Mouse (Mus musculus) hindbrain, embryonic 11.5 days (tissue): Measurements from ENCODE around the gene Bcr. TPM values are rescaled to one million over a fixed set of nuclear protein-coding genes. Genes with fewer than 3 reads are reported as not detected.

Experiments
- ATAC-seq: fragments of 200-750 bp; cut with Nextera tagmentation; 2 replicates; pipeline ENCODE4 v1.8.0; 2017; ENCODE audit warnings: mild to moderate bottlenecking, moderate TSS enrichment, moderate library complexity; ENCODE audit not compliant: low FRiP score
- DNase-seq: peaks from one replicate; pipeline ENCODE4 v3.0.0-alpha.2; 2015; ENCODE audit warnings: low spot score
- H3K27ac ChIP-seq: fragments of 300-500 bp; sonication (generic); 2 replicates; pipeline ENCODE4 v1.5.1; 2014; ENCODE audit warnings: mild to moderate bottlenecking, low read depth, low read length
- H3K27me3 ChIP-seq: fragments of 300-500 bp; sonication (generic); 2 replicates; pipeline ENCODE4 v1.6.1; 2014; ENCODE audit warnings: mild to moderate bottlenecking, low read length, moderate library complexity, mixed read lengths; ENCODE audit not compliant: control insufficient read depth, insufficient read depth
- H3K36me3 ChIP-seq: fragments of 300-500 bp; sonication (generic); 2 replicates; pipeline ENCODE4 v1.6.1; 2014; ENCODE audit warnings: mild to moderate bottlenecking, low read length, moderate library complexity, mixed read lengths; ENCODE audit not compliant: control insufficient read depth, insufficient read depth
- H3K4me1 ChIP-seq: fragments of 300-500 bp; sonication (generic); replicated peaks from 2 replicates; pipeline ENCODE4 v1.6.1; 2014; ENCODE audit warnings: low read length, mixed read lengths; ENCODE audit not compliant: control insufficient read depth, insufficient read depth
- H3K4me2 ChIP-seq: fragments of 300-500 bp; sonication (generic); replicated peaks from 2 replicates; pipeline ENCODE4 v1.6.1; 2014; ENCODE audit warnings: mild to moderate bottlenecking, low read depth, low read length
- H3K4me3 ChIP-seq: fragments of 300-500 bp; sonication (generic); 2 replicates; pipeline ENCODE4 v1.5.1; 2014; ENCODE audit warnings: low read depth, low read length
- H3K9ac ChIP-seq: fragments of 300-500 bp; sonication (generic); 2 replicates; pipeline ENCODE4 v1.6.1; 2014; ENCODE audit warnings: low read depth, low read length
- H3K9me3 ChIP-seq: fragments of 300-500 bp; sonication (generic); 2 replicates; pipeline ENCODE4 v1.6.1; 2016; ENCODE audit warnings: low read length; ENCODE audit not compliant: control insufficient read depth
- WGBS: fragments of 180-500 bp; shearing (Covaris S2); extraction: QIAGEN DNeasy Blood & Tissue Kit; methylation state at CpG from one replicate; pipeline ENCODE4 v1.1.7; 2014; 5-methylcytosine and 5-hydroxymethylcytosine counted together
- polyA plus RNA-seq: library from polyadenylated mRNA; unstranded; fragments of >200 nt; fragmentation: Nextera tagmentation; extraction: Ambion mirVana; gene quantifications from 2 replicates; pipeline ENCODE4 v1.2.1, GENCODE M21; 2014

The Bcr gene
- polyA plus RNA-seq, 1 experiment from 2014 or later = 15.2 TPM

- no peaks in the 10 kb centered on the region for H3K27me3 ChIP-seq
- H3K4me2 ChIP-seq = no peak overlapping the region
- H3K4me3 ChIP-seq = no peak overlapping the region
- no peaks in the 10 kb centered on the region for H3K9me3 ChIP-seq
- no peaks in the 10 kb centered on the region for H3K36me3 ChIP-seq
- H3K27ac ChIP-seq = no peak overlapping the region
- no peak overlapping the region for H3K9ac ChIP-seq
- ATAC-seq (no peak), DNase-seq (no peak)
- peaks cover 3% of the 10 kb centered on the region; the same call in 1 of the 2 replicates for H3K4me1 ChIP-seq
- 71% methylated on average over 2 of the region's 2 CpGs for WGBS
Measured at GRCm38 (mm10) chr10:75068086-75068485, 7.7 kb downstream of the Bcr start.

- ATAC-seq = no peak
- no peaks in the 10 kb centered on the region; the same call in 1 of the 2 replicates for H3K4me1 ChIP-seq
- no peak overlapping the region for H3K4me2 ChIP-seq
- no peak overlapping the region for H3K27ac ChIP-seq
- no peaks in the 10 kb centered on the region for H3K27me3 ChIP-seq
- WGBS = 64% methylated on average over 12 of the region's 12 CpGs
- H3K9me3 ChIP-seq = no peaks in the 10 kb centered on the region
- H3K4me3 ChIP-seq = no peak overlapping the region
- no peaks in the 10 kb centered on the region for H3K36me3 ChIP-seq
- H3K9ac ChIP-seq = no peak overlapping the region
- DNase-seq = no peak
Measured at GRCm38 (mm10) chr10:75068624-75069328, 8.4 kb downstream of the Bcr start.

GRCm38 (mm10) chr10:75070281-75070976 is 10.0 kb downstream of the Bcr start:
- Histone ChIP-seq H3K4me2 (no peak overlapping the region), H3K27ac (no peak overlapping the region), H3K4me1 (no peaks in the 10 kb centered on the region; the same call in 1 of the 2 replicates), H3K27me3 (no peaks in the 10 kb centered on the region), H3K9me3 (no peaks in the 10 kb centered on the region), H3K36me3 (no peaks in the 10 kb centered on the region), H3K4me3 (no peak overlapping the region), H3K9ac (no peak overlapping the region)
- no peak for ATAC-seq
- WGBS = 79% methylated on average over 11 of the region's 11 CpGs
- no peak for DNase-seq

- H3K4me1 ChIP-seq = no peaks in the 10 kb centered on the region; the same call in 1 of the 2 replicates
- H3K27ac ChIP-seq = no peak overlapping the region
- H3K4me2 ChIP-seq = no peak overlapping the region
- H3K36me3 ChIP-seq = no peaks in the 10 kb centered on the region
- no peak for DNase-seq
- ATAC-seq = no peak
- no peak overlapping the region for H3K4me3 ChIP-seq
- 79% methylated on average over 5 of the region's 5 CpGs for WGBS
- no peak overlapping the region for H3K9ac ChIP-seq
- no peaks in the 10 kb centered on the region for H3K9me3 ChIP-seq
- no peaks in the 10 kb centered on the region for H3K27me3 ChIP-seq
Measured at GRCm38 (mm10) chr10:75075665-75076064, 15.3 kb downstream of the Bcr start.

- H3K27ac ChIP-seq = no peak overlapping the region
- no peak overlapping the region for H3K4me2 ChIP-seq
- H3K36me3 ChIP-seq = no peaks in the 10 kb centered on the region
- DNase-seq (no peak), ATAC-seq (no peak)
- no peaks in the 10 kb centered on the region for H3K27me3 ChIP-seq
- 75% methylated on average over 14 of the region's 14 CpGs for WGBS
- H3K9me3 ChIP-seq = no peaks in the 10 kb centered on the region
- H3K4me3 ChIP-seq = no peak overlapping the region
- no peaks in the 10 kb centered on the region; the same call in 1 of the 2 replicates for H3K4me1 ChIP-seq
- H3K9ac ChIP-seq = no peak overlapping the region
Measured at GRCm38 (mm10) chr10:75078174-75079128, 18.1 kb downstream of the Bcr start.

GRCm38 (mm10) chr10:75085330-75085729 is 24.9 kb downstream of the Bcr start:
- Histone ChIP-seq H3K27ac (no peak overlapping the region), H3K27me3 (no peaks in the 10 kb centered on the region), H3K4me3 (no peak overlapping the region), H3K4me2 (no peak overlapping the region), H3K36me3 (no peaks in the 10 kb centered on the region), H3K9me3 (no peaks in the 10 kb centered on the region), H3K4me1 (no peaks in the 10 kb centered on the region), H3K9ac (no peak overlapping the region)
- WGBS = 86% methylated on average over 1 of the region's 1 CpGs
- no peak for DNase-seq
- ATAC-seq = no peak

- Histone ChIP-seq H3K4me1 (peaks cover 1% of the 10 kb centered on the region; the same call in 1 of the 2 replicates), H3K9me3 (no peaks in the 10 kb centered on the region), H3K27me3 (no peaks in the 10 kb centered on the region), H3K27ac (no peak overlapping the region), H3K36me3 (no peaks in the 10 kb centered on the region), H3K9ac (no peak overlapping the region), H3K4me3 (no peak overlapping the region), H3K4me2 (no peak overlapping the region)
- DNase-seq (no peak), ATAC-seq (no peak)
- 94% methylated on average over 4 of the region's 4 CpGs for WGBS
Measured at GRCm38 (mm10) chr10:75088471-75088870, 28.1 kb downstream of the Bcr start.

GRCm38 (mm10) chr10:75091478-75092152 is 31.2 kb downstream of the Bcr start:
- Histone ChIP-seq H3K9ac (no peak overlapping the region), H3K36me3 (no peaks in the 10 kb centered on the region), H3K4me3 (no peak overlapping the region), H3K27me3 (peaks cover 3% of the 10 kb centered on the region; the same call in 1 of the 2 replicates), H3K4me1 (peaks cover 5% of the 10 kb centered on the region; the same call in 1 of the 2 replicates), H3K4me2 (no peak overlapping the region), H3K27ac (no peak overlapping the region), H3K9me3 (no peaks in the 10 kb centered on the region)
- 86% methylated on average over 10 of the region's 10 CpGs for WGBS
- DNase-seq (no peak), ATAC-seq (no peak)
